Mouse (Mus musculus): Measurements from ENCODE around the gene Fat3.

The Fat3 gene

DNA sequence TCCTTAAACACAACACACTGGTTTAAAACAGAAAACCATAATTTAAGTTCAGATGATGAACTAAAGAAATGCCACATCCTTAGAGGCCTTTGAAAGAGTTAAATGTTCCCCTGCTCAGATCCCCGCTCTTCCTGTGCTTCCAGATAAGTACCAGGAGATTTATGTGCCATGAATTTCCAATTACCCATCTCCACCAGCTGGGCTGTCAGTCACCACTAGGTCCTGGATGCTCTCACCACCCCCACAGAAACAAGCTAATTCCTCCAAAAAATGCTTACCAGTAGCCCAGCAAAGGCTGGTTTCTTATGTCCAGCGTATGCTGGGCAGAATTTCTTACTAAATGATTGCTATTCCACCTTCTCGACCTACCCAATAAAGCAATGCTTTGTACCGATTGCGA, 72.5 kb downstream of the Fat3 start:
- peak; percentile 45 for DNase-seq

DNA sequence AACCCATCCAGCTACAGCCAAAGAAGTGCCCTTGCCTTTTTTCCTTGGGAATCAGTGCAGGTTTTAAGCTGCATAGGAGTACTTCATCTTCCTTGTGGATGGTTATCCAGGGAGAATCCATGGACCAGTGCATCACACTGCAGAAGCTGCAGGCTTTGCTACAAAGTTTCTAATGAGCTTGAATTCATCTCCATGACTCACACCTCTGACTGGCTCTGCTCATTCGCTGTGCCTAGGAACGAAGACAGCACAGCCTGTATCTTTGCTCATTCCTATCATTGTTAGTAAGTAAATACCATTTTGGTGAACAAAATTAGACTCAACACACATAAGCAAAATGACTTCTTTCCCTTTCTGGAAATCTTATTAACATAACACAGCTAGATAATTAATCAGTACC, 78.4 kb downstream of the Fat3 start:
- DNase-seq, result no peak

DNA sequence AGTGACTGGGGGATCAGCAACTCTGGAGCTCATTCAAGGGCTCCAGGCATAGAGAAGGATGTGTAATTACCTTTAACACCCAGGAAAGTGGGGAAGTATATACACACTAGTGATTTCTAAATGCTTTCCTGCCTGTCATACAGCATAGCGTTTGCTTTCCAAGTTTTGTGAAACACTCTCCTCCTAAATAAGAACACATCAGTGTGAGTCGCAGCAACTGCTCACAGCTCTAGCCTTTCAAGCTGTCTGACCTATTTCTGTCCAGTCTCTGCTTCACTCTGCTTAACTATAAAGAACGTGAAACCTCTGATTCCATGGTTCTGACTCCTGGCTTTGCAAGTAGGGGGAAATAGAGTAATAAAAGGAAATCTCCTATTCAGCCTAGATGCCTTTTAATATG, 98.3 kb downstream of the Fat3 start:
- DNase-seq, result no peak

DNA sequence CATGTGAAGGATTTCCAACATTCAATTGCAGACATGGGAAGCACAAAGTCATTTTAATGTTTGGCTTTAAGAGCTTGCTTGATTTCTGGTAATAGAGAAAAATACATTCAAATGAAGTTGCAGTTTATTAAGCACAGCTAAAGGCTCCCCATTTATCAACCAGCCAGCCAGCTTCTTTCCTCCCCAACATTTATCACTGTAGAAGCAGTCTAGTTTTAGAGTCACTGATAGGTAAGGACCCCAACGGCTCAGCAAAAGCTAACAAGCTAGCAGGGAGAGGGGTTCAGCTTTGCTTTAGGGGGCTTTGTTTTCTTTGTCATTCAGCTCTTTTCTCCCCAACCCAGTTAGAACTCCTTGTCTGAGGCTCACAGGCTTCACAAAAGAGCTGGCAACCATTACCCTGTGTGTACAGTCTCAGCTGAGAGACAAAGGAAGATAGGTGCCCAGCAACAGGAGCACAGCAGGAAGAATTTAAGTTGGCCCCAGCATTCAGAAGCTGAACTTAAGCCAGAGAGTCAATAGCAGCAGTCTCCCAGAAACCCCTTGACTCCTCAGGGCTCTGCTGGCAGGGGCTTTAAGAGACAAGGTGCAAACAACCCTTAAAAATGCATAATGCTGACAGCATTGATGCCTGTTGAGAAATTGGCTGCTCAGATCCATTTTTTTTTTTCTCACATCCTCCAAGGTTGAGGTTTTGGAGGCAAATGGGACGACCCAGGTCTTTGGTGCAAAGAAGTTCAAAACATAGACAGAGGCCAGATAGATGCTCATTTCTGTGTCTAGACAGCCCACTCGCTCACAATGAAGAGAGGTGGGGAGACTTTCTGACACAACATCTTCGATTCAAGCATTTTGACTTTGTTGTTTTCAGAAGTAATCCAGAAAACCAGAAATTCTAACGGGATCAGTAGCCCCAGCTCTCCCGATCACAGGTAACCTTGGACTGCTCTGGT, 102.1 kb downstream of the Fat3 start:
- peak; percentile 57 for DNase-seq

DNA sequence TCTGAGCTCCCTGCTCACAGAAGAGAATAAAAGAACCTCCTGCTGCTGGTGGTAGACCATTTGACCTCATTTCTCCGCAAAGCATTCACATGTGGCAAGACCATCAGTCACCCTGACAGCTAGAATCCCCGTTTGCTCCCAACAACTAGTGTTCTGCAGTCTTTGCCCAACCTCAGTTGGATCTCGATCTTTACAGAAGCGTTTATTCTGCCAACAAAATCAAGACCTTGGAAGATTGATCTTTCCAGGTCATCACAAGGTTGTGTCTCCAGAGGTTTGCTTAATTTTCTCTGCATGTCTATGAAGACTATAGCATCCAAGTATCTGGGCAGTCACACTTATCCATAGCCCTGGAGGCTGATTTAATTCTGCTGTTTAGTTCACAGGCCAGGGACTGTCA, 111.9 kb downstream of the Fat3 start:
- DNase-seq, result peak; percentile 51

DNA sequence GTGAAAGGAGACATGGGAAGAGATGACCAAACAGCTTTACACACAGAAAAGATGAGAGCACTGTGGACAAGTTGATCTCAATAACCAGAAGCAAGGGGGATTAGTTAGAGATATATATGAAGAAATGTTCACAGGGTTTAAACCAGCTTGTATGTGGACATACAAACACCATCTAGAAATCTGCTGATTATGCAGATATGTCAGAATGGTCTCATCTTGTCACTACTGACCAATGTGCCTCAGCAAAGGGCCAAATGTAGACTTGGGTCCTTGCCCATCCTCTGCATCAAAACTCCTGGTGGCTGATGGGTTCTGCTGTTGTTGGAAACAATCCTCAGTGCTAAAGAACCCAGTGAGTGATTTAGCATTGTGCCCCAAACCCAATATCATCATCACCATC, 113.6 kb downstream of the Fat3 start:
- DNase-seq, result no peak

DNA sequence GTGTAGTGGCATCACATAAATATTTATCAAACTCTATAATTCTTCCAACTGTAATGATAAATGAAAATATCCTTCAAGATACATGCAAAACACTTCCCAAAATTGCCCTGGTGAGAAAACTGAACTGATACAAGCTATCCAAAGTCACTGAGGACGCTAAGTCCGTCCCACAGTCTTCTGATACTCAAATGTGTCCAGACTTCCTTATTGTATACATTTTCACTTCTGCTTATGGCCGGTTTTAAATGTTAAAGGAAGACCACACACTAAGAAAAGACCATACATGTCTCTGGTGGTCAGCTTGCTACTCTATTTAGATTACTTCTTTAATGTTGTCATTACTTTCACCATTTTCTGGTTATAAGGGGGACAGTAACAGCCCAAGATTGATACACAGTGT, 137.4 kb downstream of the Fat3 start:
- DNase-seq, result no peak

DNA sequence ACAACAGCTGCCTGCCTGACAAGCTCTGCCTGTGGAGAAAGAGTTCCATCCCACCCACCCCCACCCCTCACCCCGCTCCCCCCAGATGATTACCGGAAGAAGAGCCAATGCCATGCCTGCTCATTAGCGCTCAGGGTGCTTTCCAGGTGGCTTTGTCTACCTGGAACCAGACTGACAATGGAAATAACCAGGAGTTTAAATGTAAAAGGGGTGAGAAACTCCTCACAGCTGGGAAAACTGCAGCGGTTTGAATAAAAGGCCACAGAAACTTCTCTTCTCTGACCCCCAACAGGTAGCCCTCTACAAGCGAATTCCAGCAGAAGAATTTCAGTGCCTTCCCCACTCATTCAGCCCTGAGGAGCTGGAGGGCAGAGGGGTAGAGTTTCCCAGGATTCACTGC, 139.3 kb downstream of the Fat3 start:
- DNase-seq, result no peak

DNA sequence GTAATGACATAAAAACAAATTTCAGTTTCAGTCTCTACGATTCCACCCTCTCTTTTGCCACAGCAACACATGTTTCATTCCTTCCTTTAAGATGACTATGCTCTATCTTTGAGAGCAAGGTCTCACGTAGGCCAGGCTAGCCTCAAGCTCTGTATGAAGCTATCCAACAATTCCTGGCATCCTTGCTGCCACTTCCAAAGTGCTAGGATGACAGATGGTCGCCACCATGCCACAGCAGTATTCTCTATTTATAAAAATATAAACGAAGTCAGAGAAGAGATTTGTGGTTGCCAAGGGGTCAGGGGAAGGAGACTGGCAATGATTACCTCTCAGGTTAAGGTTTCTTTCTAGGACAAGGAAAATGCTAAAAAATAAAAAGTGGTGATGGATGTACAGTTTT, 144.4 kb downstream of the Fat3 start:
- no peak for DNase-seq

DNA sequence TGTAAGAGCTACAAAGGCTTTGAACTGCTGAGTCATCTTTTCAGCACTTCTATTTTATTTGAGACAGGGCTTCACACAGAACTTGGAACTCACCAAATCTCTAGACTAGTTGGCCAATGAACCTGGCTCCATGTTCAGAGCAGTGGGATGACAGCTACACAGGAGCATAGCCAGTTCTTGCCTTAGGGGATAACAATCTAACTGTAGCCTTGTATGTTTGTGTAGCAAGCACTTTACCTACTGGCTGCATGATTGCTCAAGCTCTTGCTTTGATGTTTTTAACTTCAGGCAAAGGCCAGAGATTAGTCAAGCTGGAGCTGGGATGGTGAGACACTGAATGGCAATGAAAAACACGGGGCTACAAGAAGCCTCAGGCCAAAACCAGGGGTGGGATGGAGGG, 146.2 kb downstream of the Fat3 start:
- no peak for DNase-seq

DNA sequence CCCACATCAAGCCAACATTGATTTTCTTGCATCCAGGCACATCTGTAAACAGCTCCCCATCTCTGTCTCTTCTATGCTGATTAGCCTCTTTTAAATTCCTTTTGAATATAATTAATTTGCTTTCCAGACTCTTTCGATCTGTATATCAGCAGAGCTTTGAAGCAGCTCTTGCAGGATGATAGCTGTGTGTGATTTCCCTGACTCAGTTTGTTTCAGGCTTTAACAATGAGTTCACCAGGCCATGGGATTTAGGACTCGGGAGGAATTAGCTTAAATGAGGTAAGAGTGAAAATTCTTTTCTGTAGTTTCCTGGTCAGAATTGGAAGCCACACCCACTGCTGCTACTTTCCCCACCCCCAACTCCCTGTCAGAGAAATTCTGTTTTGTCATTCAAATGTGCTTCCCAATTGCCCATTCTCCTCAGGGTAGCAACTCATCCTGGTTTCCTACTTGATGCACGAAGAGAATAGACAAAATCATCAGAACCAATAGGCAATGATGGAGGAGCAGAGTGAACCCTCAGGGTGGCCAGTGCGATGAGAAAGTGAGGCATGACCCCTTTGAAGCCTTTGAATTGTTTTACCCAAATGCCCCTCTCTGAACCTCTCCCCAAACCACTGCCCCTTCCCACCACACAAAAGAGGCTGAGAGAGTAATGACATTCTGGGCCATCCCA, 147.9 kb downstream of the Fat3 start:
- DNase-seq, result peak; percentile 62

DNA sequence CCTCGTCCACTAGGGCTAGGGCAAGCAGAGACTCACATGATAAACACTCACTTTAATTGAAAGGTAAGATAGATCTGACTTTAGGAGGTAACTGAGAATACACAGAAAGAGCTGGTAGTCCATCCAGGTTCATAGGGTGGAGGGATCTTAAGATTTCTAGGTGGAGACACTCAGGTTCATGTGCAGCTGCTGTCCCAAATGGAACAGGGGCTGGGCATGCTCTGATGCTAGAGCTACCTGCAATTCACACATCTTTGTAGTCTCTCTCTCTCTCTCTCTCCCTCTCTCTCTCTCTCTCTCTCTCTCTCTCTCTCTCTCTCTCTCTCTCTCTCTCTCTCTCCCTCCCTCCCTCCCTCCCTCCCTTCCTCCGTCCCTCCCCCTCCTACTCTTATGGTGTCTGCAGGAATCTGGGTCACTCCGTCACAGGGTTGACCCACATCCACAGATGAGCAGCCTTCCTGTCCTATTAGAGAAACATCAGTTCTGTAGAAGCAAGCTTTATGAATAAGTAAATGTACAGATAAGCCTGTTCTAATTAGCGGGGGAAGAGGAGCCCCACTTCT, 148.5 kb downstream of the Fat3 start:
- DNase-seq, result no peak

DNA sequence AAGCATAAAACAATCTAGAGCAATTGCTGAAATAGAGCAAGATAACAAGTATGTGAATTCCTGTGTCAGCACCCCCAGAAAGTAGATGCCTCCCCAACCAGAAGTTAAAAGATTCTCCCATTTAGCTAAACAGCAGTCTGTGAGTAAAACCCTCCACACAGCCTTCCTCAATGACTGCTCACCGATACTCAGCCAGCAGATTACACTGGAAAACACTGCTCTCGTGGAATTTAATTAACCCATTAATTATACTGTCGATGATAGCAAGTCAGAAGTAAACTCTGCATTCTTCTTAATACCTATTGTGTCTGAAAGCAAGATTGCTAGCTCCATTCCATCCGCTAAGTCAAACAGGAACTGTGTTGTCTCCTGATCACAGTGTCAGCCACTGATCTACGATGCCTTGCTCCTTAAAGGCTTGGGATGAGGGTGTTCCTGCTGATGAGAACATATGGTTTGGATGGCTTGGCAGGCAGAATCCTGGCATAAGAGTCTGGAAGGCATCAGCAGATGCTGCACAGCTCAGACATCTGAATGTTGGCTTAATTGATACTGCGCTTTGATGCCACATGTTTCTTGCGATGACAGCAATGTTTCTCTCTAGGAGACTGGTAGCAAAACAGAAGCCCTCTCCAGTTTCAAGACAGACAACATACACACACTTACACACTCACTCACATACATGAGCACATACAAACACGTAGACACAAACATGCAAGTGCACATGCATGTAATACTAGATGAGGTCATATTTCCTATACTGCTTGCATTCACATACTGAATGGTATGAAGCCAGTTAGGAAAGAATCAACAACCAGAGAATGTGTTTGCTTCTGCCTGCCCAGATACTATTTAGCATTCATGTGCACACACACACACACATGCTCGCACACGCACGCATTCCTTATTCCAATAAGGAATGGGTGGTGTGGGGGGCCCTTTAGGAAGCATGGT, 155.9 kb downstream of the Fat3 start:
- DNase-seq, result no peak

DNA sequence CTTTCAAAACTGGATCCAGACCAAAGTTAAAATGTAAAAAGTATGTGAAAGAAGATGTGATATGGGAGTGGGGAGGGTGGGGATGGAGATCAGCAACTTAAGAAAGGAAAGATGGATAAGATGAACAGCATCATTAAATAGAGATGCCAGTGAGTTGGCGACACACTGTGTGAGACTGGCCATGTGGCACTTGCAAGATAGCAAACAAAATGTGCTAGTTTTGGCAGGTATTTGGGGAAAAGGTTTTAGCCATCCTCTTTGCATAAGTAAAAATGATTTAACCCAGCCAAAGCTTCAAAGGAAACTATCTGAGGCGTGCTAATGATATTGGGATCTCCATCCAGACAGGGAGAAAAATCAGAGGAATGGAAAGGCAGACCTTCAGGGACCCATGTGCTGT, 157.9 kb downstream of the Fat3 start:
- no peak for DNase-seq

DNA sequence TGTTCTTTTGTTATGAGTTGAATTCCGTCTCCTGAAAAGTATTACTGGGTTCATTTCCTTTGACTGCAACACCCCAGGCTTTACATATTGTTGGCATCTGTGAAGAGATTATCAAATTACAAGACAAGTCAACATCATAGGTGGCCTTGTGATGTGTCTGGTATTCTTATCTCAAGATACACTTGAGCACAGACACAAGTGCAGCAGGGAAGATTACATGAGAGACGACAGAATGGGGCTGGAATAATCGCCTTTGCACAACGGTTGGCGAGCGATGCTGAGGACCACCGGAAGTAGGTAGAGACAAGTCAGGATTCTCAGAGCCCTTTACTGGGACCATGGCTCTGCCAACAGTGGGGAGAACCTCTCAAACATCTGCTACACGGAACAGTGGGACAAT, 158.5 kb downstream of the Fat3 start:
- no peak for DNase-seq

DNA sequence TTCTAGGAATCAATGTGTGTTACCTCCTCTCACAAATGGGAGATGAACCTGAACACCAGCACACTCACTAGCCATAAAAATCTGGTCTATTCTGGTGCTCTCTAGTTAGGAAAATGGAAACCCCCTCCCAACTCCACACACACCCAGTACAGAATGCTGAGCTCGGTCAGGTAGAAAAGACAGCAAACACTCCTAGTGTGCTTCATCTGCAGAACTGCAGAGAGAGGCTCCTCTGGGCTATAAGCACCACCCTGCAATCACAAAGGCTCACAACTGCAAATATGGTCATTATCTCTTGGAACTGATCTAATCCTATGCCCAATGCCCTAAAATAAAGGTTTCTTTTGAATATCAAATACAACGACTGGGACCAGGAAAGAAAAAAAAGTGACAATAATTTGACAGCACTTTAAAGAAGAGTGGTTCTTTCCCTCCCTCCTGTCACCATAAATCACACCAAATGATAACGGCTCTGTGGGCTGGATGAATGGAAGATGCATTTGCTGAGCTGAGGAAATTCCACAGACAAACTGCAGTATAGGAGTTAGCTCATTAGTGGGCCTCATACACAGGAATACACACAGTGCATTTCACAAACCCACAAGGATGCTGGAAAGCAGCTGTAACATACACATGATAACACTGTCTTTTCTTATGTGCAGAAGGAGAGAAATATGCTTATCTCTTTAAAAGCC, 170.6 kb downstream of the Fat3 start:
- DNase-seq, result no peak

DNA sequence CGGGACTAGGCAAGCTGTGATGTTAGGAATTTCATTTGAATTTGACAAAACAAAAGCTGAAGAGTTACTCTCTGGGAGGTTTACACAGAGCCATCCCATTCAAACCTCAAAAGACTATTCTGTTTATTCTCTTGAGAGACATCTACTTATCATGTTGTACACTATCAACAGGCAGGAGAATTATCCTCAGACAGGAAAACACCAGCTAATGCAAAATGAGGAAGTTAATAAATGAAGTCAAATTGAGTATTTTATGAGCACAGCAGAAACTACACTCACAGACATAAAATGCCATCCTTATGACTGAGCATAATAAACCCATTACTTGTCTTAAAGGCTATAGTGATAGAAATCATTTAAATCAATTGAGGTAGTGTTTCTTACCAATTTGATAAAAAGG, 182.1 kb downstream of the Fat3 start:
- no peak for DNase-seq

DNA sequence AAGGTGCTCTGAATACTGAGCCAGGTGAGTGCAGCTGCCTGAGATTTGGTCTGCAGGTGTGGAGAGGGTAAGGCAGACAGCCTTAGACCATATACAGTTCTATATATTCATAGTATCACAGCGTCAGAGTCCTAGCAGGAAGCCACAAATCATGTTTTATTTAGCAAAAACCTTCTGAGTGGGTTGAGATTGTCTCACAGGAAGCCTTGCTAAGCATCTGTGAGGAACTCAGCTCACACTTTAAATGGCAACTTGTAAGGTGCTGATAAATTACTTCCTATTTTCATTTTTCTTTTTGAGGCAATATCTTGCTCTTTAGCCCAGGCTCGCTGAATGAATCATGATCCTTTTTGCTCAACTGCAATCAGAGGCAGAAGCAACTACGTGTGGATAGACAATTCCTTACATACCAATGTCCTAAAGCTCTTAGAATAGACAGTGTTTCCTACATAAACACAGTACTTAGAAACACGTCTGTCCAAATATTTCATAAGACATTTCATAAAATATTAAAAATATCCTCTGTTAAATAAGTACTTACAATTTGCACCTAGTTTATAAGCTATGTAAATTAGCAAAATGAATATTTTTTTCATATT, 188.4 kb downstream of the Fat3 start:
- DNase-seq, result no peak

DNA sequence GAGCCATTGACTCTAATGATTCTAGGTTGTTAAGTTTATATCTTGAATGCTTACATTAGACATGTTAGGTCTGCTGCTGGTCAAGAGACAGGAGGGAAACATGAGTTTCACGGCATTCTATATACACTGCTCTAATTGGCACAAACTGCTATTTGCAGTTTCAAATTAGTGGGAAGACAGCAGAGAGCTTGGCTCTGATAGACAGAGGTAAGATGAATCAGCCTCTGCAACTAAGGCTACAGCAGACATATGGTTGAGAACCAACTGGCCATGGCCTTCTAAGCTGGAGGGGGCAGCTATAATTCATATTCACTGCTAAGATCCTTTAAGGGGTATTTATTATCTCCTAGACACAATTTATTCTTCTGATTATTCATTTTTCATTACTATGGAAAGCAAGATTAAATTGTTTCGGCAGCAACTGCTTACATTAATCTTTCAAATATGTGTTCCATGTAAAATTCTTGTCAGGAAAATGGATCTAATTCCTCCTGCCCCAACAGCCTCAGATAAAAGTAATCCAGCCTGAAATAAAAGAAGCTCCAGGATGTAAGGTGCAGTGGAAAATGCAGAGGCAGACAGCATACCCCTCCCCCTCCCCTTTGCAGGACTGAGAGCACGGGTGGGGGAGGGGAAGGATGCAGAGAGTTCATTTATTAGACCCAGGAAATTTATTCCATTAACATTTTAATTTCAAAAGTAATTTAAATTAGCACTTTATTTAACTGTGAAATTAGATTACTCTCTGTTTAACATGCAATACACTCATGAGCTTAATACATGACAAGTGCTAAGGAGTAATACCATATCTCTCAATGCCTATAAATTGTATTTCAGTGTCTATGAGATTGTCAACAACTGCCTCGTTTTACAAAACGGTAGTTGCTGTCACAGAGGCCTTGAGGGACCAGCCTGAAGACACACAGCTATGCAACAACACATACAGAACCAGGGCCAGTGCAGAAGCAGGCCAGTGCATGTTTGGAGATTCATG, 189.9 kb downstream of the Fat3 start:
- DNase-seq, result peak; percentile 28

DNA sequence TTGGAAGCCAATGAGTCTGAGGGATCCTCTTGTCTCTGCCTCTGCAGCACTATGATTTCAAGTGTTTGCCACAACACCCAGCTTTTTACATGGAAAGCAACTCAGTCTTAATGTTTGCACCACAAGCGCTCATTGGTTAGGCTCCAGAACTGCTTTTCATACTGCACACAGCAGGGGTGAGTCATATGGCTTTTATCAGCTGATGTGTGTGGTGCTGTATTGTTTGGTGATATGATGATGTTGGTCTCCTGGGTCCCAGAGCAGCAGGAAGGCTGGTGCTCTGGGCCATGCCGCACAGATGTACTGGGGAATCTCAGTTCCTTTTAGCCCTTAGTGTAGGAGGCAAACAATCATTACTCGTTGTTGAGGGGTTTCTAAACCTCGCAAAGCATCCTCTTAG, 190.8 kb downstream of the Fat3 start:
- no peak for DNase-seq

DNA sequence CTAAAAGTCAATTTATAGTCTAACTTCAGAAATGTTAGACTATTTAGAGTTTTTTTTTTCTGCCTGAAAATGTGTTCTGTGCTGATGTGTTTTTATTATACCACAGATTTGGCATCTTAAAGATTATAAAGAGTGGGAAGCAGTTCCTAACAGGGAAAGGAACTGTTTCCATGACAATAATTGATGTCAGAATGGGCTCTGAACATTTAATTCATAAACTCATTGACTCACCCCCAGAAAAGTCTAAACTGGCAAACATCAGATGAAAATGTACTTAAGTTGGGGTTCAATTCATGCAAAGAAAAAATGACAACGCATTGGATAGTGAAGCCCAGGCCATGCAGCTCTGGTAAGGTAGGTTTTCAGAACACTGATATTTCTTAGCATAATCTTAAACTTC, 193.3 kb downstream of the Fat3 start:
- DNase-seq, result no peak
